Mouse (Mus musculus) G1E (cell line): ENCODE data around the gene Zeb2.

Source experiments
- CTCF ChIP-seq: IDR thresholded peaks from 2 replicates; pipeline ENCODE4 v1.5.1; 2012; ENCODE audit warnings: low read depth, low read length, inconsistent platforms, mixed read lengths
- TAL1 ChIP-seq: conservative IDR thresholded peaks from 2 replicates; pipeline ENCODE4 v1.6.1; 2012; ENCODE audit warnings: low read depth, low read length, inconsistent platforms, mixed read lengths

GRCm38 (mm10) chr2:45126401-45126800 is 9.2 kb upstream of the Zeb2 start:
- no peak for TF ChIP-seq CTCF
- TF ChIP-seq TAL1 = no peak
